Mouse (Mus musculus) limb, embryonic 14.5 days (tissue): ENCODE data around the gene Sept7. TPM values are rescaled to one million over a fixed set of nuclear protein-coding genes. Genes with fewer than 3 reads are reported as not detected.
"Not testable (repeated sequence)": the region's sequence is repeated elsewhere in the genome, so short reads cannot be mapped to it uniquely, and the experiment has no call there.

Source experiments
- ATAC-seq: fragments of 200-750 bp; cut with Nextera tagmentation; 2 replicates; pipeline ENCODE4 v1.8.0; 2017; ENCODE audit warnings: low read depth, moderate number of reproducible peaks, moderate TSS enrichment; ENCODE audit not compliant: low FRiP score
- DNase-seq: peaks from one replicate; pipeline ENCODE4 v3.0.0-alpha.2; 2015; ENCODE audit warnings: low spot score
- H3K27ac ChIP-seq: fragments of 300-500 bp; sonication (generic); replicated peaks from 2 replicates; pipeline ENCODE4 v1.5.1; 2014; ENCODE audit warnings: low read depth, mild to moderate bottlenecking, low read length, moderate library complexity, mixed read lengths
- H3K27me3 ChIP-seq: fragments of 300-500 bp; sonication (generic); 2 replicates; pipeline ENCODE4 v1.6.1; 2014; ENCODE audit warnings: low read length, mixed read lengths; ENCODE audit not compliant: control insufficient read depth, insufficient read depth
- H3K36me3 ChIP-seq: fragments of 300-500 bp; sonication (generic); 2 replicates; pipeline ENCODE4 v1.6.1; 2014; ENCODE audit warnings: mild to moderate bottlenecking, low read length, moderate library complexity, mixed read lengths; ENCODE audit not compliant: control insufficient read depth, insufficient read depth
- H3K4me1 ChIP-seq: fragments of 300-500 bp; sonication (generic); 2 replicates; pipeline ENCODE4 v1.6.1; 2014; ENCODE audit warnings: antibody characterized with exemption, low read length, mixed read lengths; ENCODE audit not compliant: control insufficient read depth, insufficient read depth
- H3K4me2 ChIP-seq: fragments of 300-500 bp; sonication (generic); replicated peaks from 2 replicates; pipeline ENCODE4 v1.6.1; 2014; ENCODE audit warnings: low read depth, mild to moderate bottlenecking, low read length, moderate library complexity; ENCODE audit not compliant: severe bottlenecking
- H3K4me3 ChIP-seq: fragments of 300-500 bp; sonication (generic); replicated peaks from 2 replicates; pipeline ENCODE4 v1.5.1; 2014; ENCODE audit warnings: low read length
- H3K9ac ChIP-seq: fragments of 300-500 bp; sonication (generic); 2 replicates; pipeline ENCODE4 v1.6.1; 2014; ENCODE audit warnings: mild to moderate bottlenecking, low read depth, low read length, moderate library complexity; ENCODE audit not compliant: severe bottlenecking
- H3K9me3 ChIP-seq: fragments of 300-500 bp; sonication (generic); 2 replicates; pipeline ENCODE4 v1.6.1; 2016; ENCODE audit warnings: low read length; ENCODE audit not compliant: control insufficient read depth
- POLR2A ChIP-seq: fragments of 200-500 bp; IDR thresholded peaks from 2 replicates; pipeline ENCODE4 v1.8.0; 2012; ENCODE audit warnings: inconsistent platforms, mild to moderate bottlenecking, moderate library complexity, borderline replicate concordance; ENCODE audit not compliant: insufficient read depth, insufficient read length; ENCODE audit errors: extremely low read depth
- WGBS: fragments of 180-500 bp; shearing (Covaris S2); extraction: QIAGEN DNeasy Blood & Tissue Kit; methylation state at CpG from one replicate; pipeline ENCODE4 v1.1.7; 2014; 5-methylcytosine and 5-hydroxymethylcytosine counted together
- polyA plus RNA-seq, 2 experiments: library from polyadenylated mRNA; depleted of rRNA in 1 of 2; stranded (reverse) in 1 of 2; unstranded in 1 of 2; fragments of >200 nt; fragmentation: Nextera tagmentation in 1 of 2; extraction: Ambion mirVana in 1 of 2; gene quantifications; 2 replicates each; pipeline versions ENCODE4 v1.2.1 to v1.2.3; 2012 to 2014

The Sept7 gene
- polyA plus RNA-seq, 2 experiments, result 129 to 288 TPM

DNA sequence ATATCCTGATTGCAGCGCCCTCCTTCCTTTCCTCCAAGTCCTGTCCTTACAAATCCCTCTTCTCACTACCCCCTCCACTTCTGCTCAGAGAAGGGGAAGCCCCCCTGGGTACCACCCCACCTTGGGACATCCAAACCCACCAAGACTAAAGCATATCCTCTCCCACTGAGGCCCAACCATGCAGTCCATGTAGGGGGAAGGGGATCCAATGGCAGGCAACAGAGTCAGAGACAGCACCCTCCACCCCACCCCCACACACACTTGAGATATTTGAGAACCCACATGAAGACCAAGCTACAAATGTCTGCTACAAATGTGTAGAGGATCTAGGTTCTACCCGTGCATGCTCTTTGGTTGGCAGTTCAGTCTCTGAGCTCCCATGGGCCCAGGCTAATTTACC is 19.7 kb downstream of the Sept7 start:
- H3K9ac ChIP-seq, result no peak overlapping the region
- H3K4me3 ChIP-seq, result no peak overlapping the region
- no peaks in the 10 kb centered on the region for H3K9me3 ChIP-seq
- H3K27me3 ChIP-seq, result no peaks in the 10 kb centered on the region
- DNase-seq (no peak), ATAC-seq (no peak)
- no peak overlapping the region for H3K4me2 ChIP-seq
- H3K4me1 ChIP-seq, result no peaks in the 10 kb centered on the region
- 91% methylated on average over 2 of the region's 2 CpGs for WGBS
- no peak overlapping the region for H3K27ac ChIP-seq
- no peak for TF ChIP-seq POLR2A
- peaks cover 25% of the 10 kb centered on the region for H3K36me3 ChIP-seq

DNA sequence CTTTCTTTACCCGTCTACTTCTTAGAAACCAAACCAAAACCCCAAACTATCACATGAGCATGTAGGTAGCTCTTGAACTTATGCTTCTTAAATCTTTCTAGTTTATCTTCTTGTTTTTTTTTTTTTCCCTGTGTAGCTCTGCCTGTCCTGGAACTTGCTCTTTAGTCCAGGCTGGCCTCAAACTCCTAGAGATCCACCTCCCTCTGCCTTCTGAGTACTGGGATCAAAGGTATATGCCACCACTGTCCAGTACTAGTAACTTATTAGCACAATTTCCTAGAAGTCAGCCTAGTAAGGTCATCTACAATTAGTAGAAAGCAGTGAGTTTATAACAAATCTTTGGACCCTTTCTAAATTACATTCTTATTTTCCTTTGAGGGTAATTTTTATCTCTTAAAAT is 37.6 kb downstream of the Sept7 start:
- Histone ChIP-seq H3K4me2 (no peak overlapping the region), H3K4me1 (no peaks in the 10 kb centered on the region), H3K27me3 (no peaks in the 10 kb centered on the region), H3K27ac (no peak overlapping the region), H3K4me3 (no peak overlapping the region), H3K9ac (no peak overlapping the region), H3K9me3 (no peaks in the 10 kb centered on the region), H3K36me3 (peaks cover 40% of the 10 kb centered on the region)
- DNase-seq, result no peak
- 90% methylated on average over 1 of the region's 1 CpGs for WGBS
- no peak for TF ChIP-seq POLR2A
- ATAC-seq, result no peak

- Histone ChIP-seq H3K9me3 (no peaks in the 10 kb centered on the region), H3K4me1 (no peaks in the 10 kb centered on the region), H3K36me3 (peaks cover 46% of the 10 kb centered on the region), H3K27me3 (no peaks in the 10 kb centered on the region), H3K27ac (no peak overlapping the region), H3K4me2 (no peak overlapping the region), H3K4me3 (no peak overlapping the region), H3K9ac (no peak overlapping the region)
- ATAC-seq, result peak; percentile 41; the same call in 1 of the 2 replicates
- peak; percentile 88 for DNase-seq
- WGBS, result 82% methylated on average over 1 of the region's 1 CpGs
- TF ChIP-seq POLR2A, result no peak
Observed at GRCm38 (mm10) chr9:25309505-25310182, 57.4 kb downstream of the Sept7 start.

DNA sequence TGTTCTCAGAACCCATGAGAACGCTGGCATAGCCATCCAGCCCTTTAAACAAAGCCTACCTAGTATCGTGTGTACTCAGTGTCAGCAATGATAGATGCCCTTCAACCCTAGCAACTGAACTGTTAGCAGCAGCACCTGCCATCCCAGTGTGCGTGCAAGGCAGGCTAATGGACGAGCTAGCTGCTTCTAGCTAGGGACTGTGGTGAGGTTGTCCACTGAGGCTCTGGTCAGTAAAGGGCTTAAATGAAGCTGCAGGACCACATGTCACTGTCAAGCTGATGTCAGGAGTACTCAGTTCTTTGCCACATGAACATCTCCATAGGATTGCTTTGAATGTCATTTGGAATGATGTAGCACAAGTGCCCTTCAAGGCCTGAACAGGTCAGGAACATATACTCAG is 62.1 kb downstream of the Sept7 start:
- Histone ChIP-seq H3K4me1 (no peaks in the 10 kb centered on the region), H3K4me3 (no peak overlapping the region), H3K27me3 (no peaks in the 10 kb centered on the region), H3K36me3 (peaks cover 18% of the 10 kb centered on the region; the same call in 1 of the 2 replicates), H3K27ac (no peak overlapping the region), H3K9ac (no peak overlapping the region), H3K9me3 (no peaks in the 10 kb centered on the region), H3K4me2 (no peak overlapping the region)
- TF ChIP-seq POLR2A, result no peak
- no peak for ATAC-seq
- DNase-seq, result no peak
- 83% methylated on average over 4 of the region's 4 CpGs for WGBS

GRCm38 (mm10) chr9:25317827-25318505 is 65.7 kb downstream of the Sept7 start:
- ATAC-seq (peak; percentile 65; the same call in 1 of the 2 replicates), DNase-seq (peak; percentile 63)
- no peak overlapping the region for H3K4me2 ChIP-seq
- peak; percentile 16; the same call in 1 of the 2 replicates for TF ChIP-seq POLR2A
- no peaks in the 10 kb centered on the region for H3K4me1 ChIP-seq
- H3K27ac ChIP-seq, result no peak overlapping the region
- H3K27me3 ChIP-seq, result no peaks in the 10 kb centered on the region
- no peaks in the 10 kb centered on the region for H3K9me3 ChIP-seq
- no peak overlapping the region for H3K4me3 ChIP-seq
- H3K9ac ChIP-seq, result no peak overlapping the region
- peaks cover 6% of the 10 kb centered on the region; the same call in 1 of the 2 replicates for H3K36me3 ChIP-seq
- WGBS, result 56% methylated on average over 4 of the region's 4 CpGs

DNA sequence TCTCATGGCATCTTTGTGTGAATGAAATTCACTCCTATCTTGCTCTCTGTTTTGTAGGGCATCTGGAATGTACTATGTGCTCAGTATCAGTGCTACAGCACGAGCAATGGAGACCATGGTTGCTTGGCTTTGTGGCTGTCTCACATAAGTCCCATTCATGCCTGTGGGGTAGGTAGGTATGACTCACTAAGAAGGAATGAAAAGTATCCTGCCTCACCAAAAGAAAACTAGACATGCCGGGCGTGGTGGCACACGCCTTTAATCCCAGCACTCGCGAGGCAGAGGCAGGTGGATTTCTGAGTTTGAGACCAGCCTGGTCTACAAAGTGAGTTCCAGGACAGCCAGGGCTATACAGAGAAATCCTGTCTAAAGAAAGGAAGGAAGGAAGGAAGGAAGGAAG is 67.4 kb downstream of the Sept7 start:
- not testable (repeated sequence) for H3K27ac ChIP-seq, H3K4me1 ChIP-seq, H3K4me2 ChIP-seq, H3K9me3 ChIP-seq, H3K4me3 ChIP-seq, H3K9ac ChIP-seq, ATAC-seq, H3K36me3 ChIP-seq, H3K27me3 ChIP-seq, DNase-seq
- 93% methylated on average over 6 of the region's 6 CpGs for WGBS
